Mouse (Mus musculus) G1E (cell line): ENCODE data around the gene Zfp689. TPM values are rescaled to one million over a fixed set of nuclear protein-coding genes. Genes with fewer than 3 reads are reported as not detected.
A peak's percentile ranks its signal among the peaks of the same experiment; 100 is the strongest.
"Not testable (repeated sequence)": the region's sequence is repeated elsewhere in the genome, so short reads cannot be mapped to it uniquely, and the experiment has no call there.

Experiments used
- ATAC-seq: 2 replicates; pipeline ENCODE4 v1.8.0; 2016; ENCODE audit warnings: mild to moderate bottlenecking; ENCODE audit not compliant: insufficient number of reproducible peaks, poor library complexity, low FRiP score, severe bottlenecking; ENCODE audit errors: extremely low read depth
- DNase-seq: peaks from one replicate; pipeline ENCODE4 v3.0.0; 2012; ENCODE audit warnings: low spot score
- H3K27me3 ChIP-seq: 2 replicates; pipeline ENCODE4 v1.6.1; 2012; ENCODE audit warnings: mild to moderate bottlenecking, low read length, inconsistent platforms; ENCODE audit not compliant: insufficient read depth
- H3K36me3 ChIP-seq: replicated peaks from 2 replicates; pipeline ENCODE3; 2012; ENCODE audit warnings: mild to moderate bottlenecking, inconsistent platforms
- H3K4me1 ChIP-seq: 2 replicates; pipeline ENCODE4 v1.6.1; 2012; ENCODE audit warnings: low read depth, low read length, inconsistent platforms, mixed read lengths; ENCODE audit not compliant: insufficient read depth
- H3K4me3 ChIP-seq: 2 replicates; pipeline ENCODE4 v1.5.1; 2012; ENCODE audit warnings: low read depth, mild to moderate bottlenecking, inconsistent platforms, low read length, moderate library complexity, mixed read lengths
- H3K9me3 ChIP-seq: replicated peaks from 2 replicates; pipeline ENCODE4 v1.6.1; 2012; ENCODE audit warnings: inconsistent platforms
- CTCF ChIP-seq: IDR thresholded peaks from 2 replicates; pipeline ENCODE4 v1.5.1; 2012; ENCODE audit warnings: low read depth, low read length, inconsistent platforms, mixed read lengths
- GATA1 ChIP-seq: IDR thresholded peaks from 2 replicates; pipeline ENCODE4 v1.6.1; 2012; ENCODE audit warnings: borderline replicate concordance, low read length, inconsistent platforms, mixed read lengths
- GATA2 ChIP-seq: IDR thresholded peaks from 2 replicates; pipeline ENCODE4 v1.6.1; 2012; ENCODE audit warnings: low read depth, low read length, inconsistent platforms, borderline replicate concordance
- POLR2AphosphoS5 ChIP-seq: IDR thresholded peaks from 2 replicates; pipeline ENCODE4 v1.6.1; 2012; ENCODE audit warnings: low read depth, low read length, inconsistent platforms; ENCODE audit not compliant: insufficient replicate concordance
- TAL1 ChIP-seq: conservative IDR thresholded peaks from 2 replicates; pipeline ENCODE4 v1.6.1; 2012; ENCODE audit warnings: low read depth, low read length, inconsistent platforms, mixed read lengths
- polyA plus RNA-seq: library from polyadenylated mRNA; stranded (reverse); fragments of >175 nt; gene quantifications from 2 replicates; pipeline ENCODE4 v1.2.3, GENCODE M21; 2012
- total RNA-seq, 2 experiments: library from RNA; stranded (forward) in 1 of 2; stranded (reverse) in 1 of 2; fragments of 200-1000 nt in 1 of 2; fragments of >200 nt in 1 of 2; fragmentation: Nextera tagmentation in 1 of 2; gene quantifications; 2 replicates each; pipeline ENCODE4 v1.2.3; 2014 to 2017

The Zfp689 gene
- total and polyA plus RNA-seq, 3 experiments: 2.0 to 16.7 (median 7.1) TPM

GRCm38 (mm10) chr7:127470011-127470715, 21.2 kb upstream of the Zfp689 start:
- DNase-seq (peak; percentile 29), ATAC-seq (no peak)
- peaks cover 62% of the 10 kb centered on the region for H3K36me3 ChIP-seq

GRCm38 (mm10) chr7:127466606-127467005, 17.6 kb upstream of the Zfp689 start:
- DNase-seq (no peak), ATAC-seq (no peak)
- H3K4me1 ChIP-seq: peaks cover 4% of the 10 kb centered on the region
- peaks cover 43% of the 10 kb centered on the region for H3K36me3 ChIP-seq
- H3K9me3 ChIP-seq: peaks cover 13% of the 10 kb centered on the region
- TF ChIP-seq GATA1: no peak
- TF ChIP-seq TAL1: no peak
- no peak for TF ChIP-seq POLR2AphosphoS5
- TF ChIP-seq GATA2: no peak
- TF ChIP-seq CTCF: no peak
- H3K4me3 ChIP-seq: no peak overlapping the region
- no peaks in the 10 kb centered on the region for H3K27me3 ChIP-seq

More at GRCm38 (mm10) chr7:127470011-127470715, 21.2 kb upstream of the Zfp689 start:
- Histone ChIP-seq H3K4me1 (peaks cover 25% of the 10 kb centered on the region), H3K27me3 (no peaks in the 10 kb centered on the region), H3K9me3 (peaks cover 13% of the 10 kb centered on the region), H3K4me3 (peak overlapping the region; percentile 81)
- no peak for TF ChIP-seq GATA2
- TF ChIP-seq GATA1: no peak
- TF ChIP-seq TAL1: no peak
- no peak for TF ChIP-seq POLR2AphosphoS5
- no peak for TF ChIP-seq CTCF

GRCm38 (mm10) chr7:127465670-127466069, 16.7 kb upstream of the Zfp689 start:
- not testable (repeated sequence) for H3K4me1 ChIP-seq, H3K27me3 ChIP-seq, H3K4me3 ChIP-seq, DNase-seq, ATAC-seq
- peaks cover 13% of the 10 kb centered on the region for H3K9me3 ChIP-seq
- H3K36me3 ChIP-seq: peaks cover 52% of the 10 kb centered on the region

GRCm38 (mm10) chr7:127465191-127465590, 16.2 kb upstream of the Zfp689 start:
- DNase-seq (no peak), ATAC-seq (no peak)
- no peak for TF ChIP-seq GATA2
- TF ChIP-seq GATA1: no peak
- TF ChIP-seq TAL1: no peak
- TF ChIP-seq CTCF: no peak
- no peak for TF ChIP-seq POLR2AphosphoS5
- no peaks in the 10 kb centered on the region for H3K27me3 ChIP-seq
- peaks cover 4% of the 10 kb centered on the region for H3K4me1 ChIP-seq
- H3K9me3 ChIP-seq: peaks cover 13% of the 10 kb centered on the region
- no peak overlapping the region for H3K4me3 ChIP-seq
- H3K36me3 ChIP-seq: peaks cover 56% of the 10 kb centered on the region

GRCm38 (mm10) chr7:127459311-127459710, 10.4 kb upstream of the Zfp689 start, which contains the start of gene Prr14:
Gene Prr14 (plus strand): TSS chr7:127459611.
- not testable (repeated sequence) for H3K9me3 ChIP-seq, ATAC-seq, H3K27me3 ChIP-seq, H3K4me3 ChIP-seq, DNase-seq, H3K4me1 ChIP-seq
- H3K36me3 ChIP-seq: peaks cover 63% of the 10 kb centered on the region

- H3K4me1 ChIP-seq, H3K4me3 ChIP-seq, DNase-seq, H3K27me3 ChIP-seq, ATAC-seq, H3K9me3 ChIP-seq: not testable (repeated sequence)
- peaks cover 68% of the 10 kb centered on the region for H3K36me3 ChIP-seq
Observed at GRCm38 (mm10) chr7:127458371-127459122, 9.6 kb upstream of the Zfp689 start.

- Histone ChIP-seq H3K4me3 (no peak overlapping the region), H3K36me3 (peaks cover 83% of the 10 kb centered on the region), H3K27me3 (no peaks in the 10 kb centered on the region), H3K4me1 (peaks cover 34% of the 10 kb centered on the region), H3K9me3 (peaks cover 4% of the 10 kb centered on the region)
- DNase-seq (no peak), ATAC-seq (no peak)
- no peak for TF ChIP-seq GATA1
- no peak for TF ChIP-seq GATA2
Observed at GRCm38 (mm10) chr7:127454905-127455304, 5.9 kb upstream of the Zfp689 start.
